Mouse (Mus musculus) intestine, embryonic 14.5 days (tissue): ENCODE results near the gene Dpy30. TPM values are rescaled to one million over a fixed set of nuclear protein-coding genes. Genes with fewer than 3 reads are reported as not detected.
"Not testable (repeated sequence)": the region's sequence is repeated elsewhere in the genome, so short reads cannot be mapped to it uniquely, and the experiment has no call there.

ENCODE experiments used
- ATAC-seq: fragments of 200-750 bp; cut with Nextera tagmentation; replicated peaks from 2 replicates; pipeline ENCODE4 v1.8.0; 2017; ENCODE audit warnings: low read depth, moderate number of reproducible peaks, moderate TSS enrichment, moderate library complexity; ENCODE audit not compliant: low FRiP score, low TSS enrichment
- DNase-seq: peaks from one replicate; pipeline ENCODE4 v3.0.0-alpha.2; 2018; ENCODE audit warnings: low spot score
- H3K27ac ChIP-seq: fragments of 300-500 bp; sonication (generic); 2 replicates; pipeline ENCODE4 v1.5.1; 2014; ENCODE audit warnings: low read depth, mild to moderate bottlenecking, control low read depth
- H3K27me3 ChIP-seq: fragments of 300-500 bp; sonication (generic); replicated peaks from 2 replicates; pipeline ENCODE4 v1.6.1; 2014; ENCODE audit warnings: low read length, control low read depth; ENCODE audit not compliant: control insufficient read depth, insufficient read depth
- H3K36me3 ChIP-seq: fragments of 300-500 bp; sonication (generic); 2 replicates; pipeline ENCODE4 v1.6.1; 2014; ENCODE audit warnings: low read length, control low read depth; ENCODE audit not compliant: control insufficient read depth, insufficient read depth
- H3K4me1 ChIP-seq: fragments of 300-500 bp; sonication (generic); replicated peaks from 2 replicates; pipeline ENCODE4 v1.6.1; 2014; ENCODE audit warnings: low read length, control low read depth, mixed read lengths; ENCODE audit not compliant: control insufficient read depth, insufficient read depth
- H3K4me2 ChIP-seq: fragments of 300-500 bp; sonication (generic); 2 replicates; pipeline ENCODE4 v1.6.1; 2014; ENCODE audit warnings: low read length
- H3K4me3 ChIP-seq: fragments of 300-500 bp; sonication (generic); 2 replicates; pipeline ENCODE4 v1.5.1; 2014; ENCODE audit warnings: low read depth, low read length, control low read depth, mixed read lengths
- H3K9ac ChIP-seq: fragments of 300-500 bp; sonication (generic); 2 replicates; pipeline ENCODE4 v1.6.1; 2014; ENCODE audit warnings: mild to moderate bottlenecking, low read length
- H3K9me3 ChIP-seq: fragments of 300-500 bp; sonication (generic); 2 replicates; pipeline ENCODE4 v1.6.1; 2016; ENCODE audit warnings: low read length, control low read depth; ENCODE audit not compliant: control insufficient read depth
- WGBS: fragments of 180-500 bp; shearing (Covaris S2); extraction: QIAGEN DNeasy Blood & Tissue Kit; methylation state at CpG from one replicate; pipeline ENCODE4 v1.1.7; 2014; 5-methylcytosine and 5-hydroxymethylcytosine counted together
- polyA plus RNA-seq: library from polyadenylated mRNA; unstranded; fragments of >200 nt; fragmentation: Nextera tagmentation; extraction: Ambion mirVana; gene quantifications from 2 replicates; pipeline ENCODE4 v1.2.1, GENCODE M21; 2014

The Dpy30 gene
- polyA plus RNA-seq, 1 experiment from 2014 or later, result 242 TPM

GRCm38 (mm10) chr17:74296991-74297390, 26.8 kb downstream of the Dpy30 start:
- H3K27ac ChIP-seq, H3K9ac ChIP-seq, H3K9me3 ChIP-seq, DNase-seq, H3K4me3 ChIP-seq, H3K4me1 ChIP-seq, ATAC-seq, H3K4me2 ChIP-seq, H3K27me3 ChIP-seq: not testable (repeated sequence)
- WGBS, result 94% methylated on average over 5 of the region's 5 CpGs
- peaks cover 33% of the 10 kb centered on the region for H3K36me3 ChIP-seq

GRCm38 (mm10) chr17:74296076-74296823, 27.5 kb downstream of the Dpy30 start:
- Histone ChIP-seq H3K27me3 (no peaks in the 10 kb centered on the region), H3K9me3 (no peaks in the 10 kb centered on the region), H3K9ac (peak overlapping the region; percentile 89), H3K4me3 (peak overlapping the region; percentile 88), H3K36me3 (peaks cover 27% of the 10 kb centered on the region), H3K27ac (peak overlapping the region; percentile 98), H3K4me1 (peaks cover 5% of the 10 kb centered on the region), H3K4me2 (peak overlapping the region; percentile 66)
- 38% methylated on average over 11 of the region's 11 CpGs for WGBS
- ATAC-seq (no peak), DNase-seq (peak; percentile 52)

- DNase-seq (peak; percentile 89), ATAC-seq (peak; percentile 91)
- H3K9ac ChIP-seq, result peak within 1 kb of the TSS; percentile 89
- H3K4me3 ChIP-seq, result peak within 1 kb of the TSS; percentile 88
- peak within 1 kb of the TSS; percentile 98 for H3K27ac ChIP-seq
- peaks cover 19% of the 10 kb centered on the region for H3K36me3 ChIP-seq
- WGBS, result under 1% methylated on average over 50 of the region's 110 CpGs
- no peaks in the 10 kb centered on the region for H3K27me3 ChIP-seq
- peak within 1 kb of the TSS; percentile 66 for H3K4me2 ChIP-seq
- peaks cover 12% of the 10 kb centered on the region for H3K4me1 ChIP-seq
- no peaks in the 10 kb centered on the region for H3K9me3 ChIP-seq
Observed at GRCm38 (mm10) chr17:74295026-74295970, 28.4 kb downstream of the Dpy30 start, which contains the start of gene Memo1. Gene Memo1 (minus strand): TSS chr17:74295521.

- H3K27ac ChIP-seq, result peak overlapping the region; percentile 98
- DNase-seq, result peak; percentile 89
- WGBS, result under 1% methylated on average over 58 of the region's 80 CpGs
- H3K4me3 ChIP-seq, result peak overlapping the region; percentile 88
- peak overlapping the region; percentile 89 for H3K9ac ChIP-seq
- H3K4me1 ChIP-seq, result peaks cover 12% of the 10 kb centered on the region
- H3K36me3 ChIP-seq, result peaks cover 12% of the 10 kb centered on the region
- ATAC-seq, result peak; percentile 88
- no peaks in the 10 kb centered on the region for H3K27me3 ChIP-seq
- peak overlapping the region; percentile 50 for H3K4me2 ChIP-seq
- no peaks in the 10 kb centered on the region for H3K9me3 ChIP-seq
Observed at GRCm38 (mm10) chr17:74294426-74295025, 29.2 kb downstream of the Dpy30 start.

GRCm38 (mm10) chr17:74293687-74294425, 29.9 kb downstream of the Dpy30 start:
- H3K4me3 ChIP-seq, result peak overlapping the region; percentile 88
- H3K27me3 ChIP-seq, result no peaks in the 10 kb centered on the region
- DNase-seq (peak; percentile 83), ATAC-seq (no peak)
- peaks cover 6% of the 10 kb centered on the region for H3K36me3 ChIP-seq
- H3K9me3 ChIP-seq, result no peaks in the 10 kb centered on the region
- H3K9ac ChIP-seq, result peak overlapping the region; percentile 89
- peak overlapping the region; percentile 50 for H3K4me2 ChIP-seq
- H3K4me1 ChIP-seq, result peaks cover 12% of the 10 kb centered on the region
- 1% methylated on average over 18 of the region's 18 CpGs for WGBS
- peak overlapping the region; percentile 98 for H3K27ac ChIP-seq

DNA sequence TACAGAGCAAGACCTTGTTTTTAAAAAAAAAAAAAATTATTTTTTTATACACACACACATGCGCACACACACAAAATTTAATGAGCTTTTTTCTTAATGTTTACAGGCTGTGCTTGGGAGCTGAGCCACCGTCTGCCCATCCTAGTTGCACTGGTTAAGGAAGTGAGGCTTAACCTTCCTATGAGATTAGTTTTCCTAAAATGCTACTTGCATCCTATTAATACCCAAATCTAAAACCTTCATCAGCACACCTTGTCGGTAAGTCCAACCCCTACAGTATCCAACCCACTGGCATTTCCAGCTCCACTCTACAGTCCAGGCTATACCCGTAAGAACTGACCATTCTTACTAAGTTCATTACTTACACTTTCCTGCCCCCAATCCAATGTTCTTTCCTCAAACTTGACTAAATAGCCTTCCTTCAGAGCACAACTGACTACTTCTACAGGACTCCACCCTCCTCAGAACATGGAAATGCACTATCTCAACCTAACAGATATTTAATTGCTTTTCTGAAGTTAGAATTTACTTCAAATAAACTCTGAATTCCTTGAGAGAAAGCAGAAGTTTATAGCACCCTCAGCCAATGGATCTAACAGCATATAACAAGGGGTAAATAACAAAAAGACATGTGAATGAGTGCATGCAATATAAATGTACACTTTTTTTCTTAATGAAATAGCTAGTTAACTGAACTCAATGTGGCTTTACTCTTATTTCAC, 31.9 kb downstream of the Dpy30 start:
- Histone ChIP-seq H3K4me2 (no peak overlapping the region), H3K27ac (no peak overlapping the region), H3K27me3 (no peaks in the 10 kb centered on the region), H3K36me3 (no peaks in the 10 kb centered on the region), H3K4me3 (no peak overlapping the region), H3K9ac (no peak overlapping the region), H3K9me3 (no peaks in the 10 kb centered on the region), H3K4me1 (peaks cover 12% of the 10 kb centered on the region)
- no peak for DNase-seq
- no peak for ATAC-seq
- WGBS, result 81% methylated on average over 4 of the region's 4 CpGs

DNA sequence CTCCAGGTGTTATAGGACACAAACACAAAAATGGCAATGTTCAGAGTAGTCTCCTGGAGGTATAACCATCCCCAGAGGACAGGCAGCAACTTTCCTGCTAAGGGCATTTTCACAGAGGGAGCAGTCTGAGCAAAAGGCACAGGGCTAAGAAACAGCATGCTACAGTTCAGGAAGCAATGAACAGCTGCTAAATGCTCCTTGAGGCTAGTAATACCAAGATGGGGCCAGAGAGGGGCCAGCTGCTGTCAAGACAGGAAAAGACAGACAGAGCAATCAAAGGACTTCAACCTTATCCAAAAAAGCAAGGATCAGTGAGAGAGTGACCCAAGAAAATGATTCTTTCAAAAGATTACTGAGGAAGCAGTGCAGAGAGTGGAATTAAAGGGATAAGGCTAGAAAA, 32.9 kb downstream of the Dpy30 start:
- Histone ChIP-seq H3K9ac (no peak overlapping the region), H3K27me3 (no peaks in the 10 kb centered on the region), H3K4me3 (no peak overlapping the region), H3K4me1 (peaks cover 12% of the 10 kb centered on the region), H3K9me3 (no peaks in the 10 kb centered on the region), H3K36me3 (no peaks in the 10 kb centered on the region), H3K4me2 (no peak overlapping the region), H3K27ac (no peak overlapping the region)
- DNase-seq, result no peak
- ATAC-seq, result no peak
